Mouse (Mus musculus): ENCODE data around the gene Platr17.
"Not testable (repeated sequence)": the region's sequence is repeated elsewhere in the genome, so short reads cannot be mapped to it uniquely, and the experiment has no call there.

The Platr17 gene

DNA sequence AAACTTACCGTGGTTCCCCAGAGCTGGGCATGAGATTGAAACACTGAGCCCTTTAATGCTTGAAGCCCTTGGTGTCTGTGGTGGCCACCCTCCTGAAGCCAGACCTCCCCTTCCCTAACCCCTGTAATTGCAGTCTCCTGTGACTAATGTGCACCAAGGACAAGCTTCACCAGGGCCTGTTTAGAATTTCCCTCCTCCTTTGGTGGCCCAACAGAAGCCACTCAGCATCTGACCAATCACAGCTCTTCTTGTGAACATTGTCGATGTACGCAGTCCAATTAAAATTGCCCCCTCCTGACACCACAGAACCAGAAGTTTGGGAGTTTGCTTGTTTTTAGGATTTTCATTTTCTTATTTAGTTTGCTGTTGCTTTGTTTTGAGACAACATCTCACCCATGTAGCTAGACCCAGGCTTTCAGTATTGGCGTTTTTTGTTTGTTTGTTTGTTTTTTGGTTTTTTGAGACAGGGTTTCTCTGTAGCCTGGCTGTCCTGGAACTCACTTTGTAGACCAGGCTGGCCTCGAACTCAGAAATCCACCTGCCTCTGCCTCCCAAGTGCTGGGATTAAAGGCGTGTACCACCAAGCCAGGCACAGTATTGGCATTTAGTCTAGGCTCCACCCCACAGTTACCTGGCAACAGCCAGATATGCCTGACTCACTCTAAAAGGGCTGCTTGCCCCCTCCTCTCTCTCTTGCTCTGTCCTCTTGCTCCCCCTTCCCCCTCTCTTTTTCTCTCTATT, 854 bp upstream of the Platr17 start:
- DNase-seq, result not testable (repeated sequence)

DNA sequence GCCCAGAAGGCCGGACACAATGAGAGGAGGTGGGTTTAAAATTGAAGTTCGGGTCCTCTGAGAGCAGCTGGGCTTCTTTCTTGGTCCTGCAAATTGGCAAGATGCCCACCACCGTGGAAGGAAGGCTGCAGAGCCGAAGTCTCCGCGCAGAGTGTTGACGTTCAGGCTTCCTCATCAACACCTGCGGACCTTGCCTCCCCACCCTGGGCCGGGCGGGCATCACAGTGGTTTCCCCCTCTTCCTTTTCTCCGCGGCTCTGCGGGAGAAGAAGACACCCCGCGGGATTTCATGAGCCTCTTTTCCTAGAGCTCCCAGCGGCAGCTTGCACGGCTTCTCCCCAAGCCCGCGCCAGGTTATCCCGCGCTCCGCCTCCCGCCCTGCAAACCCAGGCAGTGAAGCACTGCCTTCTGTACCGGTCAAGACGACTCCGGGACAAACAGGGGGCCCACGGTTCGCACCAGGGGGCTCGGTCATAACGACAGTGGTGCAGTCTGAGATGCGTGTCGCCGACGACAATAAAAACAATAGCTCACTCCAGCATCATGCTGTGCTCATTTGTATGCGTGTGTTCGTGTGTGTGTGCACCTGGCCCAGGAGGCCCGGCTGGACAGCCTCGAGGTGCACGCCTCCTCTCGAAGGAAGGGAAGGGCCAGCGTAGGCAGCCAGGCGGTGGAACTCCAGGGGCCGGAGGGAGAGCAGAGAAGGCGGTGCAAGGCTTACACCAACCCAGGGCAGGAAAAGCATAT, 3.6 kb downstream of the Platr17 start:
- DNase-seq, result peak; percentile 68

DNA sequence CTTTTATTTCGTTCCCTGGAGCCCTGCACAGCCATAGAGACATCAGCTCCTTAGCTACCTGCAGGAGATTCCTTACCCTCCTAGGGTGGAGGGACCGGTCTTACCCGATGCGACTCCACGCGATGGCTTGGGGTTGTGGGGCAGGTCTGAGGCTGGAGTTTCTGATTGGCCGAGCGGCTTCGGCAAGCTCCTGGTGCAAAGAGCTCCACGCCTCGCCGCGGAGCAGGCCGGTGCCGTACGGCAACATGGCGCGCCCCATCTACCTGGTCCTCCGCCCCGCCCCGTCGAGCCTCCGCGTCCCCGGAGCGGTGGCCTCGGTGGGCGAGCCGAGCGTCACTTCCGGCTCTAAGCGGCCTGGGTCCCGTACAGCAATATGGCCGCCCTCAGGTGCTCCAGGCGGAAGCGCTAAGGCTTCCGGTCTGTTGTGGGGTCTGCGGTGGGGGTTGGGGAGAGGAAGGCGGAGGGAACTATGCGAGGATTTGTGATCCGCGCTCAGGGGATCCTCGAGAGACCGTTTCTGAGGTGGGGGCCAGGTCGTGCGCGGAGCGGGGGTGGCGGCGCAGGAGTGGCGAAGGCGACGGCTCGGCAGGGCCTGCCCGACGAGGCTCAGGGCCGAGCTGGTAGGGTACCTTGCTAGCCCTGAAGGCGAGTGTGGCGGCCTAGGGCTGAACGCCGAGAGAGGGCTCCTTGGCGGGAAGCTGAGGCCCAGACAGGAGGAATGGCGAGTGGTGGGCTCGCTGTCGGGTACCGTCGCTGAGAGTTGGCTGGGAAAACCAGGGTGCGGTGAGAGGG, 4.3 kb downstream of the Platr17 start, which contains the start of gene Daxx:
Gene Daxx, plus strand, starts transcription at position 338 of the 792 bp plus-strand sequence.
- peak; percentile 98 for DNase-seq

DNA sequence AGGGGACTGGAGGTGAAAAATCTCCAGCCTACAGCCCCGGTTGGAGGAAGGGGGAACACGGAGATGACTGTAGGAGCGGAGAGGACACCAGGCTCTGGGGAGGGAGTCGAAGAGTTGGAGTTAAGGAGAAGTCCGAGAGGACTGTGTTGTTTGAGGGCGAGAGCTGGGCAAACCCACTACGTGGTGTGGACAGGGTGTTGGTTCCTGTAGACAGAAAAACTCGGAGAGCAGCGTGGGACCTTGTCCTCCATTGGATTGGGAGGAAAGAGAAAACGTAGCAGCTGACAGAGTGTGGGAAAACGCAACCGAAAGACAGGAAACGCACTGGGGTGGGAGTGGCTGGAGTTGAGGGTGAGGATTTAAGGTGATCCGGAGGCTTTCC, 4.9 kb downstream of the Platr17 start:
- DNase-seq, result peak; percentile 20

DNA sequence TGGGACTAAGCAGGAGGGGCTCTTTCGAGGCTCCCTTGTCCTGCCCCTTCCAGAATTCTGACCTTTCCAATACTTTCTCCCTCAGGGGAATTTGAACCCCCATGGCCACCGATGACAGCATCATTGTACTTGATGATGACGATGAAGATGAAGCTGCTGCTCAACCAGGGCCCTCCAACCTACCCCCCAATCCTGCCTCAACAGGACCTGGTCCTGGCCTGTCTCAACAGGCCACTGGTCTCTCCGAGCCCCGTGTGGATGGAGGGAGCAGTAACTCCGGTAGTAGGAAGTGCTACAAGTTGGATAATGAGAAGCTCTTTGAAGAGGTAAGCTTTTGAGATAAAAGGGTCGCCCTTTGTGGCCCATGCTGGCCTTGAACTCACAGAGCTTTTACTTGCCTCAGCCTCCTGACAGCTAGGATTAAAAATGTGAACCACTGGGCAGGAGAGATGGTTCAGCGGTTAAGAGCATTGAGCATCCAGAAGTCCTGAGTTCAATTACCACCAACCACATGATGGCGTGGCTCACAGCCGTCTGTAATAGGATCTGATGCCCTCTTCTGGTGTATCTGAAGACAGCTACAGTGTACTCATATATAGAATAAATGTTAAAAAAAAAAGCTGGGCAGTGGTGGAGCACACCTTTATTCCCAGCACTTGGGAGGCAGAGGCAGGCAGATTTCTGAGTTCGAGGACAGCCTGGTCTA, 5.6 kb downstream of the Platr17 start:
- peak; percentile 33 for DNase-seq

DNA sequence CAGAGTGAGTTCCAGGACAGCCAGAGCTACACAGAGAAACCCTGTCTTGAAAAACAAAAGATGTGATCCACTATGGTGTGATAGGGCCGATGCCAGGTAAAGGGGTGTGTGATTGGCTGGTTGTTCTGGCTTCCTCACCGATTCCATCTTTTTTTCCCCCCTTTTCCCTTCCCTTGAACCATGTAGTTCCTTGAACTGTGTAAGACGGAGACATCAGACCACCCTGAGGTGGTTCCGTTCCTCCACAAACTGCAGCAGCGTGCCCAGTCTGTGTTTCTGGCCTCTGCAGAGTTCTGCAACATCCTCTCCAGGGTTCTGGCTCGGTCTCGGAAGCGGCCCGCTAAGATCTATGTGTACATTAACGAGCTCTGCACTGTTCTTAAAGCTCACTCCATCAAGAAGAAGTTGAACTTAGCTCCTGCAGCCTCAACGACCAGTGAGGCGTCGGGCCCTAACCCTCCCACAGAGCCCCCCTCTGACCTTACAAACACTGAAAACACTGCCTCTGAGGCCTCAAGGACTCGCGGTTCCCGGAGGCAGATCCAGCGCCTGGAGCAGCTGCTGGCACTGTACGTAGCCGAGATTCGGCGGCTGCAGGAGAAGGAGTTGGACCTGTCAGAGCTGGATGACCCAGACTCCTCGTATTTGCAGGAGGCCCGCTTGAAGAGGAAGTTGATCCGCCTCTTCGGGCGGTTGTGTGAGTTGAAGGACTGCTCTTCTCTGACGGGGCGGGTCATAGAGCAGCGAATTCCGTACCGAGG, 6.3 kb downstream of the Platr17 start:
- peak; percentile 21 for DNase-seq

DNA sequence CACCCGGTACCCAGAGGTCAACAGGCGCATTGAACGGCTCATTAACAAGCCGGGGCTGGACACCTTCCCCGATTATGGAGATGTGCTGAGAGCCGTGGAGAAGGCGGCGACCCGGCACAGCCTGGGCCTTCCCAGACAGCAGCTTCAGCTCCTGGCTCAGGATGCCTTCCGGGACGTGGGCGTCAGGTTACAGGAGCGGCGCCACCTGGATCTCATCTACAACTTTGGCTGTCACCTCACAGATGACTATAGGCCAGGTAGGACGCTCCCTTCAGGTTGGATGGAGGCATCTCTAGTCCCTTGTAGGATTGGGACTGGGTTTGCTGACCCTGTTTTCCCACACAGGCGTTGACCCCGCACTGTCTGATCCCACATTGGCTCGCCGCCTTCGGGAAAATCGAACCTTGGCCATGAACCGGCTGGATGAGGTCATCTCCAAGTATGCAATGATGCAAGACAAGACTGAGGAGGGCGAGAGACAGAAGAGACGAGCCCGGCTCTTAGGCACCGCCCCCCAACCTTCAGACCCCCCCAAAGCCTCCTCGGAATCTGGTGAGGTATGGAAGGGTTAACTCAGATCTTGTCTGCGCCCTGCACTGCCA, 7.0 kb downstream of the Platr17 start:
- DNase-seq, result peak; percentile 40

DNA sequence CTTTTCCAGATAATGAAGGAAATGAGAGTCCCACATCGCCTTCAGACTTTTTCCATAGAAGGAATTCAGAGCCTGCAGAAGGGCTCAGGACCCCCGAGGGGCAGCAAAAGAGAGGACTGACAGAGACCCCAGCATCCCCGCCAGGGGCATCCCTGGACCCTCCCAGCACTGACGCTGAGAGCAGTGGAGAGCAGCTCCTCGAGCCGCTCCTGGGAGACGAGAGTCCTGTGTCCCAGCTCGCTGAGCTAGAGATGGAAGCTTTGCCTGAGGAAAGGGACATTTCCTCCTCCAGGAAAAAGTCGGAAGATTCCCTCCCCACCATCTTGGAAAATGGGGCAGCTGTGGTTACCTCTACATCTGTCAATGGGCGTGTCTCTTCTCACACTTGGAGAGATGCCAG, 8.3 kb downstream of the Platr17 start:
- DNase-seq, result peak; percentile 31

DNA sequence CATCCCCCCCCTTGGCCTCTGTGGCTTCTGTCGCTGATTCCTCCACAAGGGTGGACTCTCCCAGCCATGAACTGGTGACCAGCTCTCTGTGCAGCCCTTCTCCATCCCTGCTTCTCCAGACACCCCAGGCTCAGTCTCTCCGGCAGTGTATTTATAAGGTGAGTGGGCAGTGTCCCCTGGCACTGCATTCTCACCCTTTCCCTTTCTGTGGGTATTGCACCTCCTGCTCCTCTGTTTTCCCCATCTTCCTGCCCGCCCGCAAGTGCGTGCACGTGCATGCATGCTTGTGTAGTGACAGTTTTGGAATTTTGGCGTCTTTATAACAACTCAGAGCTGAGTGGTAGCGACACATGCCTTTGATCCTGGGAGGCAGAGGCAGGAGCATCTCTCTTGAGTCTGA, 9.0 kb downstream of the Platr17 start:
- peak; percentile 22 for DNase-seq

DNA sequence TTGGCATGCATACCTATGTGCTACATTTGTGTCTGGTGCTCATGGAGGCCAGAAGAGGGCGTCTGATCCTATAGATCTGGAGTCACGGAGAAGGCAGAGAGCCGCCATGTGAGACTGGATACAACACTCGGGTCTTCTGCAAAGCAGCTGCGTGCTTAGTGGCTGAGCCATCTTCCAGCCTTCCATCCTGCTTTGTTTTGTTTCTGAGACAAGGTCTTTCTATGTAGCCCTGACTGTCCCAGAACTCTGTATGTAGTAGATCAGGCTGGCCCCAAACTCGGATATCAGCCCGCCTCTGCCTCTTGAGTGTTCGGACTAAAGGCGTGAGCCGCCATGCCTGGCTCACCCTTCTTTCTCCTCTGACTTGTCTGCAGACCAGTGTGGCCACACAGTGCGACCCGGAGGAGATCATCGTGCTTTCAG, 10.0 kb downstream of the Platr17 start:
- peak; percentile 40 for DNase-seq

DNA sequence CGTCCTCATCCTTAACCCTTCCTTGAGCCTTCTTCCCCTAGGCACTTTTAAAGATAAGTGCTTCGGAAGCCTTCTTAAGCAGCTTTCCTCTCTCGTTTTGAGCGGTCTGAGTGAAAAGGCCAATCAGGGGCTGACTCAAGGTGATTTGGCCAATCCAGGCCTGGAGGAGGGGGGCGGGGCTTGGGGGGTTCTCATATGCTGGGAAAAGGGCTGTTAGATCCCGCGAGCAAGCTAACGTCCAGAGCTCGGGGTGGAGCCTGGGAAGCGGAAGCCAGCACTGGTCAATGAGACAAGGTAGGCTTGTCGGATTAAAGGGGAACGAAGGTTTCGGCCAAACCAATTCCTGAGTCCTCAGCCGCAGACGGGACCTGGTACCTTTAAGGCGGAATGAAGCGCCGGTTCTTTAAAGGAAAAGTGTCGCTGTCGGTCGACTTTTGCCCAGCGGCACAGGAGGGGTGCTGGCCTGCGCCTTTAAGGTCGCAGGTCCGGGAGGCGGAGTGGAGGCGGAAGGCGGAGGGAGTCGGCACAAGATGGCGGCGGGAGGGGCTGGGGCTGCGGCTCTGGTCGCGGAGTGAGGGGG, 10.8 kb downstream of the Platr17 start, which contains the start of the genes Tapbp and Zbtb22:
Gene Tapbp, plus strand, starts transcription at position 229 of the 580 bp plus-strand sequence.
Gene Zbtb22, plus strand, starts transcription at position 234 of the 580 bp plus-strand sequence.
- peak; percentile 97 for DNase-seq

DNA sequence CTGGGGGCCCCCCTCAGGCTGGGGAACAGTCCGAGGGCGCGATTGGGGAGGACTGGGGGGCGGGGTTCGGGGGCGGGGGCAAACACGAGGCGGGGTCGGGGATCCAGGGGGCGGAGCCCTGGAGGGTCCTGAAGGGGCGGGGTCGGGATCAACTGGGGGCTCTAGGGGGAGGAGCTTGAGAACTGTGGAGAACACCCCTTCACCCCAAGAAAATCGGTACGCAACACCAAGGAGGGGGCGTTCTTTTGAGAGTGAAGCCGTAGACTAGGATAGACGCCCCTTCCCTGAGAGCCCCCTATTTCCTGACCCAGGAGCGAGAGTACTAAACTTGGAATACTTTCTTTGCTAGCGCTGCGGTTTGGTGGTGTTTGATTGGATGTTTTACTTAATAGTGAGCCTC, 11.4 kb downstream of the Platr17 start:
- DNase-seq, result no peak

DNA sequence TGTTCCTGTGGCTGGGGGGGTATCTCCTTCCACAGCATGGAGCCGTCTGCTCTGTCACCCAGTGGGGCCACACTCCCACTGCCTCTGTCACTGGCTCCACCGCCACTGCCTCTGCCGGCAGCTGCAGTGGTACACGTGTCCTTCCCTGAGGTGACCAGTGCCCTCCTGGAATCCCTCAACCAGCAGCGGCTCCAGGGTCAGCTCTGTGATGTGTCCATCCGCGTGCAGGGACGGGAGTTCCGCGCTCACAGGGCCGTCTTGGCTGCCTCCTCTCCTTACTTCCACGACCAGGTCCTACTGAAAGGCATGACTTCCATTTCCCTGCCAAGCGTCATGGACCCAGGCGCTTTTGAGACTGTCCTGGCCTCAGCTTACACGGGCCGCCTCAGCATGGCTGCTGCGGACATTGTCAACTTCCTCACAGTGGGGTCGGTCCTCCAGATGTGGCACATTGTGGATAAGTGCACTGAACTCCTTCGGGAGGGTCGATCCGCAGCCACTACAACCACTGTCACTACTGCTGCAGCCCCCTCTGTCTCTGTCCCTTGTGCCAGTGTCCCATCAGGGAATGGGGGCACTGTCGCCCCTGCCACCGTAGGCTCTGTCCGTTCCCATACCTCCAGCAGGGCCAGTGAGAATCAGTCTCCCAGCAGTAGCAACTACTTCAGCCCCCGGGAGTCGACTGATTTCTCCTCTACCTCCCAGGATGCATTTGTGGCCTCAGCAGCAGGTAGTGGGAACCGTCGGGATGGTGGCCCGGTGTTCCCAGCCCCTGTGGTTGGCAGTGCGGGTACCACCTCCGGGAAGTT, 12.1 kb downstream of the Platr17 start:
- peak; percentile 47 for DNase-seq

DNA sequence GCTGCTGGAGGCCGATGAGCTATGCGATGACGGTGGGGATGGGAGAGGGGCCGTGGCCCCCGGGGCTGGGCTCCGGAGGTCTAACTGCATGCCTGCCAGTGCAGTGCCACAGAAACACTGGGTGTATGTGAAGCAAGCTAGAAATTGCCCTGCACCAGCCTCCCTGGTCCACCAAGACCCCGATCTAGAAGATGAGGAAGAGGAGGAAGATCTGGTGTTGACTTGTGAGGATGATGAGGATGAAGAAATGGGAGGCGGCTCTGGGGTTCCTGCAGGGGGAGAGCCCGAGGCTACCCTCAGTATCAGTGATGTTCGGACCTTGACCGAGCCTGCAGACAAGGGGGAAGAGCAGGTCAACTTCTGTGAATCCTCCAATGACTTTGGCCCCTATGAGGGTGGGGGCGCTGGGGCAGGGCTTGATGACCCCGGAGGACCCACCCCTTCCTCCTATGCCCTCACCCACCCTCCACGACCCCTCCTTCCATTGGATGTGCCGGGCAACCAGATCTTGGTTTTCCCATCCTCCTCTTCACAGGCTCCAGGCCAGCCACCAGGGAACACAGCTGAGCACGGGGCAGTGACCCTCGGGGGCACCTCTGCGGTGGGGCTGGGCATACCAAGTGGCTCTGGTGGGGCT, 12.8 kb downstream of the Platr17 start:
- DNase-seq, result no peak

DNA sequence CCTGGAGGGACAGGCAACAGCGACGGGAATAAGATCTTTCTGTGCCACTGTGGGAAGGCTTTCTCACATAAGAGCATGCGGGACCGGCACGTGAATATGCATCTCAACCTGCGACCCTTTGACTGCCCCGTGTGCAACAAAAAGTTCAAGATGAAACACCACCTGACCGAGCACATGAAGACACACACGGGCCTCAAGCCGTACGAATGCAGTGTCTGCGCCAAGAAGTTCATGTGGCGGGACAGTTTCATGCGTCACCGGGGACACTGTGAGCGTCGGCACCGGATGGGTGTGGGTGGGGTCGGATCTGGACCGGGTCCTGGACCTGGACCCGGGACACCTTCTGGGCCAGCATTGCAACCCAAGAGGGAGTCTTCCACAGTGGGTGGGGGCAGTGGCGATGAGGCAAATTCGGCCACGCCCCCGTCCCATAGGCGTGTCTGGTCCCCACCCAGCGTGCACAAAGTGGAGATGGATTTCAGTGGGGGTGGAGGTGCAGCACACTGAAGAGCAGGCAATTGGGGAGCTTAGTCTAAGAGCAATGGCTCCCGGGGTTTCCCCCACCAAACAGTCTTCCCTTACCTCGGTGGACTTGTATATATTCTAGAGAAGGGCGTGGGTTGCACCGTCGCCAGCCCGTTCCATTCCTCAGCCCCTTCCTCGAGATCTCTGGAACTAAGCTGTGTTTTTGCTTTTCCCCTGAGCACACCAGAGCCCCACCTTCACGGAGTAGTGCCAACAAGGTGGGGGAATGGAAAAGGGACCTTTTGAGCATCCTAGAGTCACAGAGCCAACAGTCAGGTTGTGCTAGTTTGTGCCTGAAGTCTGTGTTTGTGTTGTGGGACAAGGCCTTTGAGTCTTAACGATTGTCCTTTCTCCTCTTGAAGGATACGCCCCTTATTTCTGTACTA, 13.6 kb downstream of the Platr17 start:
- peak; percentile 33 for DNase-seq

DNA sequence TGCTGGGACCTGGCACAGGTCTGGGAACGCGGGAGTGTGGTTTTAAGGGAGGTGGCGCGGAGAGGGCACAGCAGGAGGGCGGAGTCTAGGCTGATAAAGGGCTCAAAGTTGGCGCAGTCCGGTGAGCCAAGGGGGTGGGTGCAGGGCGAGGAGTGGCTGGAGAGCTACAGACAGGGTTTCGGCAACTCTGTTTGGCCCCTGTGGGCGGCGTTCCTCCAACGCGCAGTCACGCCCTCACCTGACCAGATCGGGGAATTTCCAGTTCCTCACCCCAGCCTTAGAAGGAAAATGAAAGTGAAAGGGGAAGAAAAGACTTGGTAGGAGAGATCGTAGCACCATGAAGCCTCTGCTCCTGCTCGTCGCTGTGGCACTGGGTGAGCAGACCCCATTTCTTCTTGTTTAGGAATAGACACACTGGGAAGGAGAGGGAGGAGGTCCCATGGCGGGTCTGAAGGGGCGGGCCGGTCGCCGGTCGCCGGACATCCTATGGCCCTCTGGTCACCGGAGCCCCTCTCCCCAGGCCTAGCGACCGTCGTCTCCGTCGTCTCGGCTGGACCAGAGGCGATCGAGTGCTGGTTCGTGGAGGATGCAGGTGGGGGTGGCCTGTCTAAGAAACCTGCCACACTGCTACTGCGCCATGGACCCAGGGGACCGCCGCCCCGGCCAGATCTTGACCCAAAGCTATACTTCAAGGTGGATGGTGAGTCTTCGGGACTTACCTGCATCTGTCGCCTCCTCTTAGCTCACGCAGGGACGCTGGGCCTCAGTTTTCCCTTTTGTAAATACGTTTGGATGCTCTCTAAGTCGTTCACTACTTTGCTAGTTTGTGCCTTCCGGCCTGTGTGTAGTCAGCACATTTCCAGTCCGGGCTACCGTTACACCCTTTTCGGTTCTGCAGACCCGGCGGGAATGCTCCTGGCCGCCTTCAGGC, 14.7 kb downstream of the Platr17 start:
- DNase-seq, result peak; percentile 68
